Mouse (Mus musculus) left cerebral cortex, postnatal 10 days (tissue): ENCODE measurements around the gene Jph4. TPM values are rescaled to one million over a fixed set of nuclear protein-coding genes. Genes with fewer than 3 reads are reported as not detected.

Source experiments
- total RNA-seq, 2 experiments: library from RNA; stranded (reverse); gene quantifications; 2 replicates each; pipeline ENCODE4 v1.2.3; 2021

Jph4 gene
- total RNA-seq, 2 experiments from 2014 or later = 368 to 375 TPM

Other genes starting within 250 kb of the Jph4 start
- 10 to 100 TPM; 16.7 to 18.5 TPM for gene Homez, start 246.0 kb downstream of the Jph4 start, total RNA-seq
- gene Ppp1r3e, start 239.4 kb downstream of the Jph4 start, total RNA-seq = 10 to 100 TPM; 26.9 to 28.4 TPM
- gene Bcl2l2, start 233.6 kb downstream of the Jph4 start, total RNA-seq = 10 to 100 TPM; 83.0 to 84.4 TPM
- 1 to 10 TPM in 1 of 2 experiments, not detected in 1; 1.9 TPM for gene Gm20521, start 233.5 kb downstream of the Jph4 start, total RNA-seq
- 100 to 1,000 TPM; 272 to 278 TPM for gene Pabpn1, start 224.4 kb downstream of the Jph4 start, total RNA-seq
- 100 to 1,000 TPM; 562 to 600 TPM for gene Slc22a17, start 203.8 kb downstream of the Jph4 start, total RNA-seq
- 1 to 10 TPM; 7.9 to 8.8 TPM for gene Efs, start 190.8 kb downstream of the Jph4 start, total RNA-seq
- not detected for gene Il25, start 184.2 kb downstream of the Jph4 start, total RNA-seq
- 10 to 100 TPM; 23.5 to 25.2 TPM for gene Cmtm5, start 180.7 kb downstream of the Jph4 start, total RNA-seq
- gene Myh6, start 150.0 kb downstream of the Jph4 start, total RNA-seq = 1 to 10 TPM; 2.2 to 3.8 TPM
- not detected for gene Gm17428, start 140.0 kb downstream of the Jph4 start, total RNA-seq
- gene Myh7, start 122.3 kb downstream of the Jph4 start, total RNA-seq = 1 to 10 TPM; 5.4 to 5.5 TPM
- 10 to 100 TPM; 21.5 to 26.8 TPM for gene Ngdn, start 101.5 kb downstream of the Jph4 start, total RNA-seq
- 10 to 100 TPM; 26.6 to 27.2 TPM for gene Zfhx2, start 24.6 kb downstream of the Jph4 start, total RNA-seq
- 10 to 100 TPM; 31.4 to 31.5 TPM for gene Thtpa, start 22.2 kb downstream of the Jph4 start, total RNA-seq
- gene Ap1g2, start 10.3 kb downstream of the Jph4 start, total RNA-seq = 10 to 100 TPM; 14.6 to 18.0 TPM
- not detected for gene Dhrs2, start 105.1 kb upstream of the Jph4 start, total RNA-seq